Mouse (Mus musculus): ENCODE measurements around the gene Slc35e3. TPM values are rescaled to one million over a fixed set of nuclear protein-coding genes. Genes with fewer than 3 reads are reported as not detected.

The Slc35e3 gene
- polyA plus RNA-seq, 1 experiment from 2014 or later, result 13.0 TPM

GRCm38 (mm10) chr10:117712871-117713270 is 33.3 kb downstream of the Slc35e3 start:
- Histone ChIP-seq H3K4me2 (replicated peaks; ENCODE audit: low read depth, low read length) (no peak overlapping the region), H3K4me3 (ENCODE audit: low read depth, low read length) (no peak overlapping the region), H3K27ac (ENCODE audit: low read length) (no peak overlapping the region), H3K9ac (replicated peaks; ENCODE audit: low read depth, low read length) (no peak overlapping the region), H3K36me3 (ENCODE audit: control insufficient read depth, insufficient read depth, low read length) (peaks cover 4% of the 10 kb centered on the region; the same call in 1 of the 2 replicates), H3K9me3 (ENCODE audit: control insufficient read depth, low read depth, low read length) (no peaks in the 10 kb centered on the region), H3K27me3 (ENCODE audit: control insufficient read depth, insufficient read depth, low read length) (no peaks in the 10 kb centered on the region), H3K4me1 (ENCODE audit: control insufficient read depth, insufficient read depth, low read length) (peaks cover 4% of the 10 kb centered on the region; the same call in 1 of the 2 replicates)
- ATAC-seq (ENCODE audit: insufficient number of reproducible peaks, insufficient read depth, low FRiP score, low read depth), result no peak
- WGBS, result 92% methylated on average over 9 of the region's 9 CpGs

- Histone ChIP-seq H3K36me3 (ENCODE audit: control insufficient read depth, insufficient read depth, low read length) (peaks cover 4% of the 10 kb centered on the region; the same call in 1 of the 2 replicates), H3K4me1 (ENCODE audit: control insufficient read depth, insufficient read depth, low read length) (peaks cover 4% of the 10 kb centered on the region; the same call in 1 of the 2 replicates), H3K4me2 (replicated peaks; ENCODE audit: low read depth, low read length) (no peak overlapping the region), H3K4me3 (ENCODE audit: low read depth, low read length) (no peak overlapping the region), H3K27me3 (ENCODE audit: control insufficient read depth, insufficient read depth, low read length) (no peaks in the 10 kb centered on the region), H3K9me3 (ENCODE audit: control insufficient read depth, low read depth, low read length) (no peaks in the 10 kb centered on the region), H3K9ac (replicated peaks; ENCODE audit: low read depth, low read length) (no peak overlapping the region), H3K27ac (ENCODE audit: low read length) (no peak overlapping the region)
- WGBS, result 87% methylated on average over 9 of the region's 9 CpGs
- no peak for ATAC-seq (ENCODE audit: insufficient number of reproducible peaks, insufficient read depth, low FRiP score, low read depth)
Measured at GRCm38 (mm10) chr10:117712191-117712754, 33.9 kb downstream of the Slc35e3 start.

- 73% methylated on average over 5 of the region's 5 CpGs for WGBS
- H3K27ac ChIP-seq (ENCODE audit: low read length), result no peak overlapping the region
- H3K4me3 ChIP-seq (ENCODE audit: low read depth, low read length), result peak overlapping the region; percentile 81
- H3K9me3 ChIP-seq (ENCODE audit: control insufficient read depth, low read depth, low read length), result no peaks in the 10 kb centered on the region
- H3K4me1 ChIP-seq (ENCODE audit: control insufficient read depth, insufficient read depth, low read length), result peaks cover 4% of the 10 kb centered on the region; the same call in 1 of the 2 replicates
- H3K27me3 ChIP-seq (ENCODE audit: control insufficient read depth, insufficient read depth, low read length), result no peaks in the 10 kb centered on the region
- peaks cover 12% of the 10 kb centered on the region for H3K36me3 ChIP-seq (ENCODE audit: control insufficient read depth, insufficient read depth, low read length)
- 0 out of 2 replicates have a peak overlapping the region, but pooled peaks have one; percentile 45 for H3K9ac ChIP-seq (replicated peaks; ENCODE audit: low read depth, low read length)
- H3K4me2 ChIP-seq (replicated peaks; ENCODE audit: low read depth, low read length), result peak overlapping the region; percentile 55
- ATAC-seq (ENCODE audit: insufficient number of reproducible peaks, insufficient read depth, low FRiP score, low read depth), result no peak
Measured at GRCm38 (mm10) chr10:117711408-117711807, 34.8 kb downstream of the Slc35e3 start.

- Histone ChIP-seq H3K27ac (ENCODE audit: low read length) (peak within 1 kb of the TSS; percentile 98), H3K4me2 (replicated peaks; ENCODE audit: low read depth, low read length) (peak within 1 kb of the TSS; percentile 70), H3K9me3 (ENCODE audit: control insufficient read depth, low read depth, low read length) (no peaks in the 10 kb centered on the region), H3K4me3 (ENCODE audit: low read depth, low read length) (peak within 1 kb of the TSS; percentile 81), H3K4me1 (ENCODE audit: control insufficient read depth, insufficient read depth, low read length) (peaks cover 4% of the 10 kb centered on the region; the same call in 1 of the 2 replicates), H3K9ac (replicated peaks; ENCODE audit: low read depth, low read length) (peak within 1 kb of the TSS; percentile 99), H3K36me3 (ENCODE audit: control insufficient read depth, insufficient read depth, low read length) (peaks cover 12% of the 10 kb centered on the region), H3K27me3 (ENCODE audit: control insufficient read depth, insufficient read depth, low read length) (no peaks in the 10 kb centered on the region)
- ATAC-seq (ENCODE audit: insufficient number of reproducible peaks, insufficient read depth, low FRiP score, low read depth), result peak; percentile 94
- WGBS, result under 1% methylated on average over 52 of the region's 52 CpGs
Measured at GRCm38 (mm10) chr10:117710604-117711141, 35.5 kb downstream of the Slc35e3 start, which contains the start of gene Mdm2. Gene Mdm2, minus strand, starts transcription at chr10:117710758.

GRCm38 (mm10) chr10:117709930-117710603 is 36.1 kb downstream of the Slc35e3 start:
- Histone ChIP-seq H3K9ac (replicated peaks; ENCODE audit: low read depth, low read length) (peak overlapping the region; percentile 99), H3K27ac (ENCODE audit: low read length) (peak overlapping the region; percentile 98), H3K27me3 (ENCODE audit: control insufficient read depth, insufficient read depth, low read length) (no peaks in the 10 kb centered on the region), H3K36me3 (ENCODE audit: control insufficient read depth, insufficient read depth, low read length) (peaks cover 17% of the 10 kb centered on the region), H3K4me1 (ENCODE audit: control insufficient read depth, insufficient read depth, low read length) (peaks cover 4% of the 10 kb centered on the region; the same call in 1 of the 2 replicates), H3K4me3 (ENCODE audit: low read depth, low read length) (peak overlapping the region; percentile 81), H3K9me3 (ENCODE audit: control insufficient read depth, low read depth, low read length) (no peaks in the 10 kb centered on the region), H3K4me2 (replicated peaks; ENCODE audit: low read depth, low read length) (peak overlapping the region; percentile 70)
- WGBS, result under 1% methylated on average over 61 of the region's 71 CpGs
- ATAC-seq (ENCODE audit: insufficient number of reproducible peaks, insufficient read depth, low FRiP score, low read depth), result peak; percentile 76

- Histone ChIP-seq H3K4me3 (ENCODE audit: low read depth, low read length) (peak overlapping the region; percentile 81), H3K27me3 (ENCODE audit: control insufficient read depth, insufficient read depth, low read length) (no peaks in the 10 kb centered on the region), H3K4me2 (replicated peaks; ENCODE audit: low read depth, low read length) (peak overlapping the region; percentile 70), H3K4me1 (ENCODE audit: control insufficient read depth, insufficient read depth, low read length) (peaks cover 4% of the 10 kb centered on the region; the same call in 1 of the 2 replicates), H3K9ac (replicated peaks; ENCODE audit: low read depth, low read length) (peak overlapping the region; percentile 99), H3K9me3 (ENCODE audit: control insufficient read depth, low read depth, low read length) (no peaks in the 10 kb centered on the region), H3K27ac (ENCODE audit: low read length) (peak overlapping the region; percentile 98; the same call in 1 of the 2 replicates), H3K36me3 (ENCODE audit: control insufficient read depth, insufficient read depth, low read length) (peaks cover 19% of the 10 kb centered on the region)
- no peak for ATAC-seq (ENCODE audit: insufficient number of reproducible peaks, insufficient read depth, low FRiP score, low read depth)
- 39% methylated on average over 12 of the region's 12 CpGs for WGBS
Measured at GRCm38 (mm10) chr10:117709326-117709830, 36.8 kb downstream of the Slc35e3 start.

GRCm38 (mm10) chr10:117708856-117709255 is 37.3 kb downstream of the Slc35e3 start:
- peaks cover 4% of the 10 kb centered on the region; the same call in 1 of the 2 replicates for H3K4me1 ChIP-seq (ENCODE audit: control insufficient read depth, insufficient read depth, low read length)
- H3K36me3 ChIP-seq (ENCODE audit: control insufficient read depth, insufficient read depth, low read length), result peaks cover 24% of the 10 kb centered on the region
- WGBS, result 84% methylated on average over 9 of the region's 9 CpGs
- H3K9me3 ChIP-seq (ENCODE audit: control insufficient read depth, low read depth, low read length), result no peaks in the 10 kb centered on the region
- H3K9ac ChIP-seq (replicated peaks; ENCODE audit: low read depth, low read length), result 0 out of 2 replicates have a peak overlapping the region, but pooled peaks have one; percentile 14
- H3K4me3 ChIP-seq (ENCODE audit: low read depth, low read length), result peak overlapping the region; percentile 81; the same call in 1 of the 2 replicates
- no peak overlapping the region for H3K27ac ChIP-seq (ENCODE audit: low read length)
- peak overlapping the region; percentile 70 for H3K4me2 ChIP-seq (replicated peaks; ENCODE audit: low read depth, low read length)
- no peak for ATAC-seq (ENCODE audit: insufficient number of reproducible peaks, insufficient read depth, low FRiP score, low read depth)
- no peaks in the 10 kb centered on the region for H3K27me3 ChIP-seq (ENCODE audit: control insufficient read depth, insufficient read depth, low read length)

GRCm38 (mm10) chr10:117708376-117708775 is 37.8 kb downstream of the Slc35e3 start:
- Histone ChIP-seq H3K36me3 (ENCODE audit: control insufficient read depth, insufficient read depth, low read length) (peaks cover 29% of the 10 kb centered on the region), H3K4me3 (ENCODE audit: low read depth, low read length) (no peak overlapping the region)
- WGBS, result 94% methylated on average over 2 of the region's 2 CpGs

More at GRCm38 (mm10) chr10:117708376-117708775, 37.8 kb downstream of the Slc35e3 start:
- Histone ChIP-seq H3K27ac (ENCODE audit: low read length) (no peak overlapping the region), H3K4me2 (replicated peaks; ENCODE audit: low read depth, low read length) (no peak overlapping the region), H3K9me3 (ENCODE audit: control insufficient read depth, low read depth, low read length) (no peaks in the 10 kb centered on the region), H3K4me1 (ENCODE audit: control insufficient read depth, insufficient read depth, low read length) (peaks cover 4% of the 10 kb centered on the region; the same call in 1 of the 2 replicates), H3K27me3 (ENCODE audit: control insufficient read depth, insufficient read depth, low read length) (no peaks in the 10 kb centered on the region), H3K9ac (replicated peaks; ENCODE audit: low read depth, low read length) (no peak overlapping the region)
- no peak for ATAC-seq (ENCODE audit: insufficient number of reproducible peaks, insufficient read depth, low FRiP score, low read depth)

All from stomach, embryonic 14.5 days (tissue).